Mouse (Mus musculus) Patski (cell line): Measurements from ENCODE around the gene 6030452D12Rik. TPM values are rescaled to one million over a fixed set of nuclear protein-coding genes. Genes with fewer than 3 reads are reported as not detected.

Experiments used
- ATAC-seq: fragments of 100-300 bp; one replicate; pipeline ENCODE4 v1.8.0; 2021
- CTCF ChIA-PET: fragments of 350-600 bp; sonication (Branson Sonifier 250); formaldehyde crosslinking; loops from one replicate; lab custom pipeline; 2022; ENCODE audit warnings: inconsistent platforms; lab: Charles Lee
- POLR2A ChIA-PET: fragments of 350-600 bp; sonication (Branson Sonifier 250); formaldehyde crosslinking; loops from one replicate; lab custom pipeline; 2022; ENCODE audit warnings: antibody characterized with exemption, inconsistent platforms; lab: Charles Lee
- DNase-seq: peaks from one replicate; pipeline ENCODE4 v3.0.0-alpha.2; 2011; ENCODE audit warnings: low read depth, low spot score
- H3K27me3 ChIP-seq: fragments of 371-371 bp; one replicate; pipeline ENCODE4 v1.5.1; 2021
- CTCF ChIP-seq: fragments of 100-300 bp; IDR thresholded peaks from one replicate; pipeline ENCODE4 v1.5.1; 2021
- in situ Hi-C: fragments of 300-500 bp; cut with MboI; formaldehyde crosslinking; loops from 3 replicates; pipeline ENCODE4 v1.11.1; 2018; ENCODE audit warnings: low pct_unique_long_range_greater_than_20kb, mixed read lengths
- polyA plus RNA-seq: library from polyadenylated mRNA; unstranded; gene quantifications from one replicate; pipeline ENCODE4 v1.2.3, GENCODE M21; 2021

6030452D12Rik gene
- polyA plus RNA-seq, 1 experiment from 2014 or later, result not detected

DNA sequence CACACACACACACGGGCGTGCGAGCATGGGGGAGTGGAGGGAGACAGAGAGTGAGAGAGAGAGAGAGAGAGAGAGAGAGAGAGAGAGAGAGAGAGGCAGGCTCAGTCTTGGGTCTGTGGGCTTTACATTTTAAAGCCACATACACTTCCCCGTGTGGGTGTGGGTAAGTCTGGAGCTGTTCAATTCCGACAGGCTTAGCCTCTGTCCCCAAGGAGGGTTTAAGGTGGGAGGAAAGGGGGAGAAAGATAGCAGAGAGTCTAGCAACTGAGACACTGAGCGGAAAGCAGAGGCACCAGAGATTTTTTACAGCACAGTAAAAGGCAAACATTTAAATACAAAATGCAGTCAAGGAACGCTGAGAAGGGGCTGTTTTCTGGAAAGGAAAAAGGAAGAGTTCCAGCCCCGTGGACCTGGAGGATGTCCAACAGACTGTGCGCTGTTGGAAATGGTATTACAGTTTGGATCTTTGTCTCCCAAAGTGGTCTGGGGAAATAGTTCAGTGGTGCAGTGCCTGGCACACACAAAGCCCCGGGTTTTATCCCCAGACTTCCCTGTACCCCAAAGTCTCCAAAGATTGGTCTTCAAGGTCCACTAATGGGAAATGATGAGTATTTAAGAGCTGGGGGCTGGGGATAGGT, 5.1 kb downstream of the 6030452D12Rik start:
- in situ Hi-C loops, result no loop called here

DNA sequence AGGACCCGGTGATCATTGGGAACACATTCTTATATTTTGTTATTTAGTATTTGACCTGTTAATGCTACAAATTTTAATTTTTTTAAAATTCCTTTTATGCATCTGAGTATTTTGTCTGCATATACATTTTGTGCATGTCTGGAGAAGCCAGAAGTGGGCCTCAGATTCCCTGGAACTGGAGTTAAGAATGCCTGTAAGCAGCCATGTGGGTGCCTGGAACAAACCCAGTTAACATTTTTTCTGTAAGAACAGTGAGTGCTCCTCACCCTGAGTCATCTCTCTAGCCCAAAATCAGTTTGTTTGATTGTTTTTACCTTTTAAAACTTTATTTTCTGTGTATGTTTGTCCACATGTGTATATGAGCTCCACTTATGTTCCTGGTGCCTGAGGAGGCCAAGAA, 5.8 kb downstream of the 6030452D12Rik start:
- TF ChIP-seq CTCF, result no peak
- no peak for ATAC-seq
- H3K27me3 ChIP-seq, result no peaks in the 10 kb centered on the region
- ChIA-PET CTCF (no interaction called here), POLR2A (no interaction called here)
- no peak for DNase-seq
- in situ Hi-C loops, result no loop called here

More for the DNA sequence above, 5.1 kb downstream of the 6030452D12Rik start:
- TF ChIP-seq CTCF, result no peak
- ChIA-PET CTCF (interaction anchor here (1.3 kb wide), 1 partner anchor 29 kb away, joined by 3 read pairs; no protein-coding TSS in a partner anchor), POLR2A (no interaction called here)
- no peaks in the 10 kb centered on the region for H3K27me3 ChIP-seq
- ATAC-seq, result no peak
- no peak for DNase-seq

DNA sequence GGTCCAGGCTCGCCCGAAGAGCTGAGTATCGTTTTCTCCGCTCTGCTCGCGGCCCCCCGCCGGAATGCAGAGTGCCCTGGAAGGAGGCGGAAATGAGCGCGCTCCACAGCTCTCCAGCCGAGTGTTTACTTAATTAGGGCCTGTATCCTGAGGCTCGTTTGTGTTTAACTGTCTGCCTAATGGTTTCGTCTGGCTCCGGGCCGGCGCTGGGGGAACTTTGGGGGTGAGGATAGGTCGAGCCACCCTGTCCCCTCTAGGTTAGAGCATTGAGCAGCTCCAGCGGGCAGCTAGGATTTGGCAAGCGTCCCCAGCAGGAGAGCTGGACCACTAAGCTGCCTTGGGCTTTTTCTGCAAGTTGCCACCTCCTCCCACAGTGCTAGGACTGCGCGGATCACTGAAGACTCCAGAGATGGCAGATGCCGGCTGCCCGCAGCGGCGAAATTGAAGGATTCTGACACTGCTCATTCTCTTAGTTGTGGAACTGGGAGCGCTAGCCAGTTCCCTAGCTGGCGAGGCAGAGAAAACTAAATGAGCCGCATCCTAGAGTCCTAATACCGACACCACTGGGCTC, 7.5 kb downstream of the 6030452D12Rik start:
- CTCF ChIA-PET, result interaction anchor here (1.2 to 1.7 kb wide), 2 partner anchors 26 to 70 kb away, joined by 4 to 5 read pairs; no protein-coding TSS in a partner anchor
- H3K27me3 ChIP-seq, result no peaks in the 10 kb centered on the region
- ATAC-seq, result peak; percentile 13
- no peak for TF ChIP-seq CTCF
- POLR2A ChIA-PET, result interaction anchor here (1.4 kb wide), 1 partner anchor 9 kb away, joined by 5 read pairs; no protein-coding TSS in a partner anchor
- in situ Hi-C loops, result no loop called here
- DNase-seq, result no peak

DNA sequence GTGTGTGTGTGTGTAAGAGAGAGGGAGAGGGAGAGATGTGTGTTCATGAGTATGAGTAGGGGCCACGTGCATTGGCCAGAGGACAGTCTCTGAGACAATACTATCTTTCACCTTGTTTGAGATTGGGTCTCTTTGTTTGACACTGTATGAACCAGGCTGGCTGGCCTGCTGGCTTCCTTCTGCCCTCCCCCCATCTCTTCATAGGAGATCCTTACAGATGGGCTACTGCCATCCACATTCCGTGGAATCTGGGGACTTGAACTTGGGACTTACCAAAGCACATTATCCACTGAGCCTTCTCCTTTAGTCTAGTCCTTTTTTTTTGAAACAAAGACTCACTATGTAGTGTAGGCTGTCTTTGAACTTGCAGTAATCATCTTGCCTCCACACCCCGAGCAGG, 8.1 kb downstream of the 6030452D12Rik start:
- in situ Hi-C loops, result no loop called here
- H3K27me3 ChIP-seq, result no peaks in the 10 kb centered on the region
- ChIA-PET POLR2A (interaction anchor here (1.4 kb wide), 1 partner anchor 9 kb away, joined by 5 read pairs; no protein-coding TSS in a partner anchor), CTCF (interaction anchor here (1.2 to 1.7 kb wide), 2 partner anchors 25 to 71 kb away, joined by 4 to 5 read pairs; no protein-coding TSS in a partner anchor)
- DNase-seq (no peak), ATAC-seq (no peak)
- TF ChIP-seq CTCF, result no peak

DNA sequence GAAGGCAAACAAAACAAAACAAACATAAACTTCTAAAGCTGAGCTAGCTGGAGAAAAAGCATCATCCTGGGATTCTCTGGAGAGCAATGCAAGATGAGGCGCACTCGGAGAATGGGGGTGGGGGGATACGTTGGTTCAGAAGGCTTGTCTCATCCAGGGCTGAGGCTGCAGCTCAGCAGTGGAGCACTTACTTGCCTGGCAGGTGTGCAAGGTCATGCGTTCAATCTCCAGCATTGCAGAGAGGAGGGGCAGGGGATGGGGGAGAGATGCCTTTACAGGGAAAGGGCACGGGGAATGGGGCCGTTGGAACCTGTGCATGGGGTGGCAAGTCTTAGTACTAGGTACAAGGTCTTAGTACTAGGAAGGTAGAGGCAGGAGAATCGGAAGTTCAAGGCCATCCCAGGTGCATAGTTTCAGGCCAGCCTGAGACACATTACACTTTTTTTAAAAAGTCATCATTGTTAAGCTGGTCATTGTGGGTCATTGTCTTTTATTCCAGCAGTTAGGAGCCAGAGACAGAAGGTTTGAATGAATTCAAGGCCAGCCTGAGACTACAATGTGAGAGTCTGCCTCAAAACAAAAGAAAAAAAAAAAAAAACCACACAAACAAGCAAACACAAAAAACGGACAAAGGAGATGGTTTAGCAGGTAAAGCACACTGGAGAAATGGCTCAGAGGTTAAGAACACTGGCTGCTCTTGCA, 8.9 kb downstream of the 6030452D12Rik start:
- TF ChIP-seq CTCF, result no peak
- no peak for ATAC-seq
- CTCF ChIA-PET, result no interaction called here
- no peaks in the 10 kb centered on the region for H3K27me3 ChIP-seq
- POLR2A ChIA-PET, result interaction anchor here (0.8 kb wide), 1 partner anchor 71 kb away, joined by 3 read pairs; no protein-coding TSS in a partner anchor
- DNase-seq, result no peak
- in situ Hi-C loops, result no loop called here

DNA sequence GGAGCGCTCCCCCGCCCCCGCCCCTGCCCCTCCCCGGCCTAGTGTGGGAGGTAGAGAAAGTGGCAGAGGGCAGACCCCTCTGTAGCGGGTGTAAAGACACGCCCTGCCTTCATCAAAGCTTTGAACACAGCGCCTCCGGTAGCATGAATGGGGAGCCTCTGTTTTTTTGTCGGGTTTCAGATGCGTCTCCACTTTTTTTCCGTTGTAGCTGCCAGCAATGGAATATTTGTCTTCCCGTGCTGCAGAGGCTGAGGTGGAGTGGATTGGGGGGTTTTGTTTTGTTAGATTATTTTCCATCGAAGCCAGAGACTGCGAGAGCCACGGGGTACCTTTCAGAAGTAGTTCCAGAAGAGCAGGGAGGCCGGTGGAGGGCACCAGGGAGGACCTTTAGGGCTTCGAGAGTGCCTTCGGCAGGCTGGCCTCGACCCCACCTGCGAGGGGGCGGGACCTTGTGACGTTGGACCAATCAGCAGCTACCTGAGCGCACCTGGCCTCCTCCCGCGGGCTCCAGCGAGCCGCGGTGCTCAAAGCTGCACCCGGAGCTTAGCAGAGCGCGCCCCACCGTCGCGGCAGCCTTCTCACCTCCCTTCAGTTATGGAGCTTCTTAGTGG, 10.1 kb downstream of the 6030452D12Rik start, which contains the start of gene Cdh3:
Gene Cdh3 (plus strand): TSS at position 527 of the 611 bp plus-strand sequence.
- POLR2A ChIA-PET, result interaction anchor here (0.7 to 3.5 kb wide), 3 partner anchors 9 to 73 kb away, joined by 3 to 14 read pairs (median 4); no protein-coding TSS in a partner anchor
- ATAC-seq (no peak), DNase-seq (no peak)
- no peak for TF ChIP-seq CTCF
- in situ Hi-C loops, result no loop called here
- CTCF ChIA-PET, result interaction anchor here (0.8 kb wide), 1 partner anchor 20 kb away, joined by 3 read pairs; no protein-coding TSS in a partner anchor
- H3K27me3 ChIP-seq, result no peaks in the 10 kb centered on the region

DNA sequence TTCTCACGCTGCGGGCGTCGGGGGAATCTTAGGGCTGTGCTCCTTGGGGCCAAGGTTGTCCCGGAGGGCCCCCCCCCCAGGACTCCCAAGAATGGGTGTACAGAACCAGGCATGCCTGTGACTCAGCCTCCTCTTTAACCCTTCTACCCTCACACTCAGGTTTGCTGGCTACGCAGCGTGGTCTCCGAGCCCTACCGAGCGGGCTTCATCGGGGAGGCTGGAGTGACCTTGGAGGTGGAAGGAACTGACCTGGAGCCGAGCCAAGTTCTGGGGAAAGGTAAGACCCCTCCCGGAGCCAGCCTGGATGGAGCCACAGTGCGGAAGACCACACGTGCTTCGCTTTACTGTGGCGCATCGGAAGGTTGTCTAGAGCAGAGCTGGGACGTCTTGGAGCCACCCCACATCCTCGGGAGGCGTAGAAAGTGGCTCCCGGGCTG, 10.8 kb downstream of the 6030452D12Rik start:
- ATAC-seq (no peak), DNase-seq (no peak)
- no peaks in the 10 kb centered on the region for H3K27me3 ChIP-seq
- CTCF ChIA-PET, result interaction anchor here (0.8 to 1.2 kb wide), 2 partner anchors 19 to 95 kb away, joined by 3 read pairs; no protein-coding TSS in a partner anchor
- in situ Hi-C loops, result no loop called here
- TF ChIP-seq CTCF, result no peak
- POLR2A ChIA-PET, result interaction anchor here (0.6 to 3.5 kb wide), 4 partner anchors 9 to 78 kb away, joined by 3 to 14 read pairs (median 4); no protein-coding TSS in a partner anchor

DNA sequence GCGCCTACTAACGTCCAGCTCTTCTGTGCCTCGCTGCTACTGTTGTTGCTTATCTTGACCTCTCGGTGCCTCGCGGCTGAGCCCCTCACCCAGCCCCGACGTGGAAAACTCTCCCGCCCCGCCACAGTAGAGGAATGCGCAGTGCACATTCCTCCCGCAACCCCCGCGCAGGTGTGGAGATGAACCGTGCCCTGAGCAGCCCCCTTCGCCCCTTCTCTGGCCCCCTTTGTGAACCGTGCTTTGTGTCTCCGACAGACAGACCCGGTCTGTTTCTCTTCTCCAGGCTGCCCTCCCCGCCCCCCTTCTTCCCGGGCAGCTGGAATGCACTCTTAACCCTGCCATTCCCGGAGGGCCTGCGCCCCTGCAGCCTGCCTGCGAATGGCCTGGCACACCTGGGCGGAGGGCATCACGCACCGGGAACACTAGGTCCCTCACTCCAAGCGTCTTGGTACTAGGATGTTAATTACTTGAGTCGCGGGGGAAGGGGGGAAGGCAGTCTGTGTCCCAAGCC, 11.3 kb downstream of the 6030452D12Rik start:
- DNase-seq, result no peak

DNA sequence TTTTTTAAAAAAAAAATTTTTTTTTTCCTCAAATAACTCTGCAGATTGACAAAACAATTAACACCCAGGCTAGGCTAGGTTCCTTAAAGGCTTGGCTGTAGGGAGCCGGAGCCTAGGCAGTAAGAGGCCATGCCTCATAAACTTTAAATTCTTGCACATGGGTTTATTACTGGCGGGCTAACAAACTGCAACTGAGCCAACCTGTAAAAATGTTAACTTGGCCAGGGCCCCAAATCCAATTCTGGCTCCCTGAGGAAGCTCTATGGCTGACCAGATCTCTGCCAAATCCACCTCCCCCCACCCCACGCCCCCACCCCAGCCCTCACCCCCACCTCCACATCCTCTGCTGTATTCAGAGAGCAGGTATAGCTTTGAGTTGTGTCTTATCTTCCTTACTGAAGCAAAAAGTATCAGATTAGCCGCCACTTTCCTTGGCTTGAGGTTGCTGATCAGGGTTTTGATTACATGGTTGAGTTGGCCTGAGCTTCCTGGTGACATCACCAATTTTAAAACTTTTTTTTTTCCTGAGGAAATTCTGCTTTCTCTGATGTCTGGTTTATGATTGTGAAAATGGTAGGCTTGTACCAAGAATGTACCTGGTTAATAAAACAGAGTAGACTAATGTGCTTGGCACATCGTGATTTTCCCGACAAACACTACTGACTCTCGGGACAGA, 12.3 kb downstream of the 6030452D12Rik start:
- ChIA-PET CTCF (interaction anchor here (1.2 to 10.1 kb wide), 2 partner anchors 19 to 97 kb away, joined by 3 to 91 read pairs; no protein-coding TSS in a partner anchor), POLR2A (interaction anchor here (1.6 to 3.5 kb wide), 2 partner anchors 11 to 17 kb away, joined by 7 to 14 read pairs; no protein-coding TSS in a partner anchor)
- no peaks in the 10 kb centered on the region for H3K27me3 ChIP-seq
- in situ Hi-C loops, result no loop called here
- ATAC-seq, result peak; percentile 49
- no peak for DNase-seq
- no peak for TF ChIP-seq CTCF

More for the DNA sequence above, 11.3 kb downstream of the 6030452D12Rik start:
- CTCF ChIA-PET, result interaction anchor here (1.2 to 10.1 kb wide), 2 partner anchors 20 to 96 kb away, joined by 3 to 91 read pairs; no protein-coding TSS in a partner anchor
- POLR2A ChIA-PET, result interaction anchor here (0.6 to 3.5 kb wide), 4 partner anchors 9 to 78 kb away, joined by 3 to 14 read pairs (median 4); no protein-coding TSS in a partner anchor
- TF ChIP-seq CTCF, result no peak
- no peak for ATAC-seq
- no peaks in the 10 kb centered on the region for H3K27me3 ChIP-seq
- in situ Hi-C loops, result no loop called here
